Mouse (Mus musculus) liver, adult 2 months (tissue): Measurements from ENCODE around the gene Gse1.

Experiments used
- CTCF ChIP-seq: fragments of 200-500 bp; IDR thresholded peaks from 2 replicates; pipeline ENCODE4 v1.5.1; 2011; ENCODE audit warnings: low read depth, low read length, control low read depth
- POLR2A ChIP-seq: fragments of 200-500 bp; IDR thresholded peaks from 2 replicates; pipeline ENCODE4 v1.6.1; 2011; ENCODE audit warnings: low read length, control low read depth; ENCODE audit not compliant: insufficient read depth; ENCODE audit errors: extremely low read depth

DNA sequence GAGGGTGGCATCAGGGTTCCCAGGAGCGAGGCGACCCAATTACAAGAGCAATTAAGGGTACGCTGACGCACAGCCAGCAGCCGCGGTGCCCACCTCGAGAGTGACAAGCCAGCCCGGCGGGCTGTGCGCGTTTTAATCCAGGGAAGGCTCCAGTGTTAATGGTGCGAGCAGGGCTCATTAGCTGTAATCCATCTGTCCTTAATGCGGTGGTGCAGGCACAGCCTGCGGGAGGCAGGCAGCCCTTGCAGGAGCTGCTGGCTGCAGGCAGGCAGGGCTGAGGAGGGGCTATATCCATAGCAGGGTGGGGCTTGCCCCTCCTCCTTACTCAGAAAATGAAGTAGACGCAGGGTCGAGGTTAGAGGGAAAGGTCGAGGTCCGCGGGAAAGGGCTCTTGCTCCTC is 211.1 kb downstream of the Gse1 start:
- TF ChIP-seq POLR2A (no peak), CTCF (no peak)
